Mouse (Mus musculus) urinary bladder, postnatal 25 days (tissue): ENCODE measurements around the gene Filip1l.

Experiments
- DNase-seq: peaks from one replicate; pipeline ENCODE4 v3.0.0; 2022; ENCODE audit warnings: low spot score

The Filip1l gene

DNA sequence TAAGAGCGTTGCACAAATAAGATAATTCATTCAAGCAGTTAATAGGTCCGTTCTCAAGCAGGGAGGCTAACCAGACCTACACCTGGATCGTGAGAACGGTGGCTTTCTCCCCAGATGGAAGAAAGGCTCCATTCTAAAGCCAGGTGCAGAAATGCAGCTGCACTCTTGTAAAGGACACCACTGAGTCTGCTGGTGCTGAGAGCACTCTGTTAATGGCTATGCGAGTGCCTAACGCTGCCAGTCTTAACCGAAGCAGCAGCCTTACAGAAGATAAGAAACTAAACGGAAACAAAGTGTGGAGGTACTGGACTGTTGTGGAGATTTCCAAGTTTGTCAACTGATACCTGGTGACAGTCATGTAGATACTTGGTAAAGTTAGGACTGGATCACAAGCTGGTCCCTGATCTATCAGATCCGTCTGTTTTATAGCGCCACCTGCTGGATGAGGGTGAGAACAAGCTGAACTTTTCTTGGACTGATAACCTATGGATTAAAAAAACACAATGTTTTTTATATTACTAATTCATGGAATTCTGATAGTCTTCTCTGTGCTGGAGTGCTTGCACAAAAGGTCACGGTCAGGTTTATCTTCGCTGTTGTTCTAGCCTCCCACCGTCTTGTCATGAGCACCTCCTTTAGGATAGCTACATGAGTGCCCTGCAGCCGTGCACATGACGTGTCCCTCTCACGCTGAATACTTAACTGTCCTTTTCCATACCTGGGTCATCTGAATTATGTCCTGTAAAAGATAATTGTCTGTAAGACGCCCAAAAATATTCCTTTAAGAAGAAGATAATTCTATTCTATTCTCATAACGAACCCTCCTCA is 45.7 kb downstream of the Filip1l start:
- DNase-seq: peak; percentile 71

DNA sequence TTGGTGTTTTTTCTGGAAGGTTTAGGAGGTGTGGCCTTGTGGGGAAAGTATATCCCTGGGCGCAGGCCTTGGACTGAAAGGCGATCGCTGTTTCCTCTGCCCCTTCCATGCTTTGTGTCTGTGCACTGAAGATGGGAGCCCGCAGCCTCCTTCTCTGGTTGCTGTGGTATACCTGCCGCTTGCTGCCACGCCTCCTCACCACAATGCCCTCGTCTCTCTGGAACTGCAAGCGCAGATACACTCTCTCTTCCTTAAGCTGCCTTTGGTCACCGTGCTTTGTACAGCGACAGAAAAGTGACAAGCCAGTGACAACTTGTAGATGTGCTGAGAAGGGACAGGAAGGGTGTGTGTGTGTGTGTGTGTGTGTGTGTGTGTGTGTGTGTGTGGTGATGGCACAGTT is 46.7 kb downstream of the Filip1l start:
- no peak for DNase-seq

GRCm38 (mm10) chr16:57401702-57402101 is 48.8 kb downstream of the Filip1l start:
- no peak for DNase-seq

- DNase-seq: no peak
Measured at GRCm38 (mm10) chr16:57402910-57403309, 50.0 kb downstream of the Filip1l start.

- no peak for DNase-seq
Measured at GRCm38 (mm10) chr16:57403825-57404224, 50.9 kb downstream of the Filip1l start.

GRCm38 (mm10) chr16:57412766-57413165 is 59.9 kb downstream of the Filip1l start:
- DNase-seq: no peak

DNA sequence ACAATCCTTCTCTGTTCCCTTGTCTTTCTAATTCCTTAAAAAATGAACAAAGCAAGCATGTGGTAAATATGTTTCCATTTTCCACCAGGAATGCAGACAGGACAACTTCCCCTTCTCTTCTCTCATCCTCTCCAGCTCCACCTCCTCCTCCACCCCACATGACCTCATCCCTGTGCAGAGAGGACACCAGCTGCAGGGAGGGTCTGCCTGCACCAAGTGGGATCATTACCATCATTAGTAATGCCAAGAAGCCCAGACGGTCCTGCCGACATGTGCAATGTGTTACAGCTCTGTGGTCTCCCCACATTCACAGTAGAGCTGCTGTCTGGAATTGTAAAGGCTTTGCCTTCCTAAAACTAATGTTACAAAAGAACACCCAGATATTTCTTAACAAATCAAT is 63.2 kb downstream of the Filip1l start:
- DNase-seq: no peak

GRCm38 (mm10) chr16:57417017-57417416 is 64.1 kb downstream of the Filip1l start:
- no peak for DNase-seq

DNA sequence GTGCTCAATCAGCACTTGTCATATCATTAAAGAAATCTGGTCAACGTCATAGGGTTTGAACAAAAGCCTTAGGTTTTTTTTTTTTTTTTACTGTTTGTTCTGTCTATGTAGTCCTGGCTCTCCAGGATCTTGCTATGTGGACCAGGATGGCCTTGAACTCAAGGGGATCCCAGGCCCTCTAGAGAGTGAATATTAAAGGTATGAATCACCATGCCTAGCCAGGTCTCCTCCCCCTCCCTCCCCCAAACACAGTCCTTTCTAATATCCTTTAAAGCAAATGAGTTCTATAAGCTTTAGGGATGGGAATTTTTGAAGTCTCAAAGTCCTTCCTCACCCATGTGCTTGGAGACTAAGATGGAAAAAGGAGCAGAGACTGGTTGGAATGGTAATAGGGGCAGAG is 65.1 kb downstream of the Filip1l start:
- DNase-seq: no peak

GRCm38 (mm10) chr16:57419332-57419731 is 66.4 kb downstream of the Filip1l start:
- DNase-seq: peak; percentile 20

GRCm38 (mm10) chr16:57419881-57420280 is 67.0 kb downstream of the Filip1l start:
- no peak for DNase-seq

DNA sequence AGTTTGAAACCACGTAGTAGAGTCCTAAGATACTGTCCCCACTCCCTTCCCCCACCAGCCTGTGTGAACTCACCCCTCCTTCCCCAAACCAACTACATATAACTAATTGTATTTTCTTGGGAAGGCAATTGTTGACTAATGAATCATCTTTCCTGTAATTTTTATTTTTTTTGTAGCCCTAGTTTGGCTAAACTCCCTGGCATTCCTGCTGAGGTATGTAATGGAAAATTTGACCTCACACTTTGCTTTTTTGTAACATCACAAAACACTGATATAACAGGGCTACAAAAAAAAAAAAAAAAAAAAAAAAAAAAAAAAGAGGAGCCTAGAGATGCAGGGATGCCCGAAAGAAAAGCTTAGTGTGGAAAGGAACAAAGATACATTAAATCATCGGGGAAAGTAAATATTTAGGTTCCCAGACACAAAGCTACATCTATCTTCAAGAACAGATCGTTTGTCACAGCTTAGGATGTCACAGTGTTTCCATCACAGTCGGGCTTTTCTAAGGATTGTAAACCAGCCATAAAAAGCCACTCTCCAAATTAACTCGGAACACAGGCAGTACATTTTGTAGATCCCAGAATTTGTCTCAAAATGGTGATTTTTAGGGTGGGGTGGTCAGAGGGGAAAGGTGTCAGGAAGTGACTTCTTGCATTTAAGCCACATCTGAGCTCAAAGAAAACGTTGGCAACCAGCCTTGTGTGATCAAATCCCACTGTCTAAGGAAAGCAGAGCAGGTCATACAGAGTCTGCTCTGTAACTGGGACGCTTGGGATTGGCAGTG is 68.1 kb downstream of the Filip1l start:
- no peak for DNase-seq

- DNase-seq: no peak
Measured at GRCm38 (mm10) chr16:57421680-57422417, 69.0 kb downstream of the Filip1l start.

- DNase-seq: no peak
Measured at GRCm38 (mm10) chr16:57423001-57423800, 70.3 kb downstream of the Filip1l start.

GRCm38 (mm10) chr16:57426680-57427079 is 73.8 kb downstream of the Filip1l start:
- DNase-seq: no peak

GRCm38 (mm10) chr16:57427516-57428285 is 74.8 kb downstream of the Filip1l start:
- peak; percentile 54 for DNase-seq

DNA sequence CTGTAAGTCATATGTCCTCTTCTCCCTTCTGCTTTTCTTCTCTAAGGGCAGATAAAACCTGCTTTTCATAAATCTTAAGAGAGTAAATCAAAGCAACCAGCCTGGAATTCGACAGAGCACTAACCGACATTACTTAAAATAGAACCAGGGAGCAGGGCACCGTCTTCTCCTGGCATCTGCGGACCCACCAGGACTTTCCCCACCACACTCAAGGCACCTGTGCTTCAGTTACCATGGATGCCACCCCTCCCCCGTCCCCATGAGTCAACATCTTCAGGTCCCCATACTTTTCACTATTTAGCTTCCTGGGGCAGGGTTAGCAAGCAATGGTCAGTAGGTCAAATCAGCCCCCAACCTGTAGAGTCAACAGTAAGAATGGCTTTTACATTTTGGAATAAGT is 76.1 kb downstream of the Filip1l start:
- DNase-seq: no peak

- no peak for DNase-seq
Measured at GRCm38 (mm10) chr16:57431294-57431693, 78.4 kb downstream of the Filip1l start.

DNA sequence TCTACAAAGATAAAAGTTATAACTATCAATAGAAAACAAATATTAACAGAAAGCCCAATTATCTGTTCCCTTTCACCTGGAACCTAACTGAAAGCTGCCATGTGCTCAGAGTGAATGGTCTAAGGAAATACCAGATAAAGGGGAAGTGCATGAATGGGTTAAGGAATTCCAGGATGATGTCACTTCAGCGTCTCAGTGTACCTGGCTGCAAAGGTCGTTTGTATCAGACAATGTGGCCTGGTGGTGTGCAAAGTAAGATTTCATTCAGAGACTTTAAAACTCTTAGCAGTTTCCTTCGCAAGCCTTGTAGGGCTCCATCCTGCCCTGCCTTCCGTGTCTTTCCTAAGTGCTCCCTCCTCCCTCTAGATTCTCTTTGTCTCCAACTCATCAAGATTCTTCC is 80.3 kb downstream of the Filip1l start:
- no peak for DNase-seq

GRCm38 (mm10) chr16:57433671-57434070 is 80.8 kb downstream of the Filip1l start:
- no peak for DNase-seq

DNA sequence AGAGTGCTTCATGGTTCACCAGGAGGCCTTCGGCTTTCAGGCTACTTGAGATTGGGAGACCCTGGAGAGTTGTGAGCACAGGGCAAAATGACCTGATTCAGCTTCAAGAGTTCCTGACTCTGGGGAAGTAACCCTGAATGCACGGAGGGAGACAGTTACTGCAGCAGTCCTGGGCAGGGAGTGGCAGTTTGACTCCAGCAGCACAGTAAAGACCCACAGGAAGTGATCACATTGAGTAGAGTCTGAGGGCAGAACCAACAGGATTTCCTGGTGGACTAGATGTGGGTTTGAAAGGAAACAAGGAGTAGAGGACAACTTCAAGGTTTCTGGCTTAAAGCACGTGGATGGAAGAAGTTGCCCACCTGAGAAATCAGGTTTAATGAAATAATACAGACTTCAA is 81.7 kb downstream of the Filip1l start:
- no peak for DNase-seq
